Mouse (Mus musculus): ENCODE results near the gene Angel1.

Gene Angel1

DNA sequence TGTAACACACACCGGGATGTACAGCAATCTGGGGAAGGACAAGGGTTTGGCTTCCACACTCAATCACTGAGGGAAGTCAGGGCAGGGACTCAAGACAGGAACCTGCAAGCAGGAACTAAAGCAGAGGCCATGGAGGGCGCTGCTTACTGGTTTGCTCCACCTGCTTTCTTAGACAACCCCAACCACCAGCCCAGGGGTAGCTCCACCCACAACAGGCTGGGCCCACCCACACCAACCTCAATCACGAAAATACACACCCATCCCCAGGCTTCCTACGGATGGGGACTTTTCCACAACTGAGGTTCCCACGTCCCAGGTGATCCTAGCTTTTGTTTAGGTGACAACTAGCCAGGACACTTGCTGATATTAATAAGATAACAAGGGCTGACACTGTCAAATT is 20.4 kb downstream of the Angel1 start:
- in situ Hi-C loops (cut with MboI, MseI) = no loop called here

DNA sequence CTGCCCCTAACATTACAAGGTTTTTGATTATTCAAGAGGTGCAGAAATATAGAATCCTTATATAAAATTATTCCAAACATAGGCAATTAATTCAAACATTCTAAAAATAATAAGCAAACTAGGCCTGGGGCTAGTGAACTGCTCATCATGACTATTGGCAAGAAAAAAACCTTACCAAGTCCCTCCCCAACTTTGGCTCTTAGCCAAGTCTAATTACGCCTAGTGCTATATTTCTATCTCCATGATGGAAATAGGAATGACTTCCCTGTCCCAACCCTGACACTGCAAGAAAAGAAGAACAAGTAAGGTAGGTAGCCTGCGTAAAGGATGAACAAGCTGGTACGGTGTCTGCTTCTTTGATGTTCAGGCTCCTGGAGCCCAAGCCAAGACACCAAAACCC is 23.6 kb downstream of the Angel1 start:
- in situ Hi-C loops (cut with MboI, MseI) = no loop called here

DNA sequence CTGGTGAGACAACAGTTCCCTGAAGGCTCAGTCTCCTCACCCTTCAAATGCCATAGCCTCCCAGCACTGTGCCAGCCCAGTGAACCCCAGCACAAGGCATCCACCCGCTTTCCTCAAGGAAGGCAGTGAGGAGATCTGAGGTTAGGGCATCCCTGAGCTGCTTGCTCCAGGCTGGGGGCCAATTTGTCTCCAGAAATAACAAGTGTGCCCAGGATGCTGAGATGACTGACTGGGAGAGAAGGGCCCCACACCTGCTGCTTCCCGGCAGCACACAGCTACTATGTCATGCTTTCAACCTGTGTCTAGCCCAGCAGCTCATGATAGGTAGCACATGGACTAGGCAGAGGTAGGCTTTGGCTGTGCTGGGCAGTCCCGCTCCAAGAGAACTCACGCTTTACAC is 24.8 kb downstream of the Angel1 start:
- in situ Hi-C loops (cut with MboI, MseI) = no loop called here

DNA sequence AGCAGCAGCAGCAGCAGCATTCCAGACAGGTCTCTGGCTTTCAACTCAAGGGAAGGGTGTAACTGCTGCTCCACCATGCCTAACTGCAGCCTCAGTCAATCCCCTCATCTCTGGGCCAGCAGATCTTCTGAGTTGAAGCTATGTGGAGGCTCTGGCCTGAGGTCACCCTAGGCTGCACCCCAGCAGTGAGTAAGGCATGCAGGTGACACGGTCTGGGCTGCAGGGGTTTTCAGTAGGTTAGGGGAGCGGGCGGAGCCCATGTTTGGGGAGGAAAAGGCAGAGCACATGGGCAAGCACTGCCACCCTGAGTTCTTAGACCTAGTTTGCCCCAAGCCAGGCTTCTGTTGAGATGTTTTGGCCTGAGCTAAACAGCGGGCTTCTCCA is 25.3 kb downstream of the Angel1 start:
- in situ Hi-C loops (cut with MboI, MseI) = no loop called here

DNA sequence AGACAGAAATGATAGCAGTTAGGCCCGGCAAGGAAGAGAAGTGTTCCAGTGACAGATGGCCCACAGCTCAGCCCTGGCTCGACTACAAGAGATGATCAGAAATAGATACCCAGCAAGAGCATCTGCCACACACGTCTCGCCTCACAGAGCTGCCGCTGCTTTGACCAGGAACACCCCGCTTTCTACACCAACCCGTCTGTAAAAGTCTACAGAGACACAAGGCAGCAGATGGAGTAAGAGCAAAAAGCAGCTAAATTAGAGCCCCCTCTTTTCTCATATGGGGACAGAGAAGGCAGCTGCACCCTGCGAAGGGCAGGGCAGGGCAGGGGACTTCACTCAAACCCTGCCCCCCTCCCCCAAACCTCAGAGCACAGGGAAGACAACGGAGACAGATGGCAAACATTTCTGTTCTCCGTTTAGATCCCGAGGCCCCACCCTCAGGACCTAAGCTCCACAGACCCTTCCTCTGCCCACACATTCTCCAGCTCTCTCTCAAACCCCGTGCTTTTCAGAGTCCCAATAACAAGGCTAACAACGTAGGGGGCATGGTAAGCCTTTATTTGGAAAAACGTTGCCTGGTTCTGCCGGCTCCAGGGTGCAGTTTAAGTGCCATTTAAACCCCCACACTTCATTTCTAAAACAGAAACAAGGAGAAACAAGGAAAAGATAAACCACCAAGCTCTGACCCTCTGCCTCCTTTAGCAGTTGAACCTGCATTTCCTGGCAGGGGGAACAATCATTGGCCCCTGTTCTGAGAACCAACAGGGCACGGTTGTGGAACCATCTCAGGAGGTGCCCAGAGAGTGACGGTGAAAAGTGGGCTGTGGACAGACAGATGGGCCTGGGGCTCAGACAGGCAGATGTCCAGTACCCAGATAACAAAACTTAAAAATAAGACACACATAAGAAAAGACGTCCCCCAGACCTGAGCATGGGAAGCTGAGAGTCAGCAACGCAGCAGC is 26.0 kb downstream of the Angel1 start:
- in situ Hi-C loops (cut with MboI, MseI) = no loop called here

DNA sequence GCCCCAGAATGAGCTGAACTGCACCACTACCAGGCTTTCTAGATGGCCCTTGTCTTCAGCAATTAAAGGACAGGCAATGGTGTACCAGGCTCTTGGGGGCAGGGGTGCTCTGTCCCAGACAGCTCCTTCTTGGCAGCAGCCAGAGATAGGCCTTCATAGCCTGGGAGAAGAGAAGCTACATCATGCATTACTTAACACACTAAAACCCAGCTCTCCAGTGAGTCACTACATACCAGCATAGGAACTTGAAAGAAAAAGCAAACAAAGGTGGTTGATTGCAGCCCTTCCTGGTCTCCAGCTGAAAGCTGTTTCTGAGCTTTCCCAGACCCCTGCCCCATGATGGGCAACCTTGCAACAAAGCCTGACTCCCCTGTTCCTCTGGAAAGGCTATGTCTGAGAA is 27.7 kb downstream of the Angel1 start:
- in situ Hi-C loops (cut with MboI, MseI) = no loop called here

DNA sequence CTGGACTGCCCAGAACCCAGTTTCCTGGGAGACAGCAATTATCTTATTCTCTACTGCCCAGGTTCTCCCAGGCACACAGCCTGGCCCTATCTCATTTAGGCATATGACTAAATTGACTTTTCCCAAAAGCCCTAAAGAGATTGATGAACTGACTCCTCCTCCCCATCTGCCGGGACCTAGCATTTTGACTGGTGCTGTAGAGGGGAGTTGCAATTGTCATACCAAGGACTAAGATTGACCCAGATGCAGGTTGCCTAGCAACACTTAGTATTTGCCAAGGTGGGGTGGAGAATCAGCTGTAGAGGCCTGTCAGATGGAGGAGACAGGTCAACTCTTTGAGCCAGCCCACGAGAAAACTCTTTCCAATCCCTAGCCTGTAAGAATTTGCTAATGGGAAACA is 28.3 kb downstream of the Angel1 start:
- in situ Hi-C loops (cut with MboI, MseI) = no loop called here

DNA sequence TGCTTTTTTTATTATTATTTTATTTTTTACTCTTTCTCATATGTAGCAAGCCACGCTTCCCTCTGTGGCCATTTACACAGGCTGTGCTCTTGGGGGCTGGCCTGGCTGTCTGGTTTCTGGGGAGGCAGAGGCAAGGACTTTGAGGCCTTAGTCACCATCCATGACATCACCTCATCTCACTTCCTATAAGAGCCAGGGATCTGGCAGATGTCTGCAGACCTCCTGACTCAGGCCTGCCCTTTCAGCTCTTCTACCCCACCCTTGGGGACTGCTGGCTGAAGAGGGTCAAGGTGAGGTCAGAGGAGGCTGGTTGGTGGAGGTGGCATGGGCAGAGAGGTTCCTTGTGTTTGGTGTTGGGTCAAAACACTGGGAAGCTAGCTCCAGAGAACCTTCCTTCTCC is 31.8 kb downstream of the Angel1 start:
- in situ Hi-C loops (cut with MboI, MseI) = no loop called here

DNA sequence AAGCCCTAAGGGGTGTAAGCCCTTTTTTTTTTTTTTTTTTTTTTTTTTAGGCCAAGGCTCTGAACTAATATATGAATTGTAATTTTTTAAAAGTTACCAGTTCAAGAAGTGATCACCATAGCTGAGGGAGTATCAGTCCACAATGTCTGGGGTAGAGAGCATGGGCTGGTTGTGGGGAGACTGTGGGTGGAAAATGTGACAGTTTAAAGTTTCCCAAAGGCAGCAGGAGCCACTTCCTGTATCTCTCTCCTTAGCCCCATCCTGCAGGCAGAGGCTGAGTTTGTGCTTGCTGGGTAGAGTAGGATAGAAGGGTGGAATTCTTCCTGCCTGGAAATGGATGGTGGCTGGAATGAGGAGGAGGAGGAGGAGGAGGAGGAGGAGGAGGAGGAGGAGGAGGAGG is 32.9 kb downstream of the Angel1 start:
- in situ Hi-C loops (cut with MboI, MseI) = no loop called here

DNA sequence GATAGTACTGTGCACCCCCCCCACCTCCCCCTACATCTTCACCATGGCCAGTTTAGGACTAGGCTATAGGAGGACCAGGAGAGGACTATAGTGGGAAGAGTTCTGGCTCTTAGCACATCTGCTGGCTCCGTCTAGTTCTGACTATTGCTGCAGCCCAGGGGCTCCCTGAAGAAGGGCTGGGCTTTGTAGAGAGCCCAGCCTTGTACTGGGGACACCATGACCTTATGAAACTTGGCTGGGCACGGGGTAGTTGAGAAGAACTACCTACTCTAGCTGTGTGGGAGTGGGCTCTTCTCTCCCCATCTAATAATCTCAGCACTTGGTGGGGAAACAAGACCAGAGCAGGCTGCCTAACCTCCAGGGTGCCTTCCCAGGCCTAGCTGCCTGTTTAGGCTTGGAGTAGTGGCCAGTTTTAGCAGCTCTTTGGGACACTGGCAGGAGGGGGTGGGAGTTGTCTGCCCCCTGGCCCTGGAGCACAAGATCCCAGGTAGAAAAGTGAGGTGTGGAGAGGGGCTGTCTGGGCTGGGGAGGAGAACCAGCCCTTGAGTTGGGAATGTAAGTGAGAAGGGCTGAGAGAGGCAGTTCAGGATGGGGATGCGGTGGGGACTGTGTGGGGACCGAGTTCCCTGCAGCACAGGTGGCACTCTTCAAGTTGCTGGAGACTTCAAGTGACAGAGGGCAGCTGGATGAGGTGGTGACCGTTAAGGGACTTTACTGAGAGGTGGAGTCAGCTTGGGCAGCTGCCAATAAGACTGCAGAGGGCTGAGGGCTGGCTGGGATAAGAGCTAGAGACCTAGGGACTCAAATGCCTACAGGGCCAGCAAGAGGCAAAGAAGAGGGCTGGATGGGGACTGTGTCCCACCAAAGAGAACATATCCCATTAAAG is 33.5 kb downstream of the Angel1 start:
- in situ Hi-C loops (cut with MboI, MseI) = no loop called here

DNA sequence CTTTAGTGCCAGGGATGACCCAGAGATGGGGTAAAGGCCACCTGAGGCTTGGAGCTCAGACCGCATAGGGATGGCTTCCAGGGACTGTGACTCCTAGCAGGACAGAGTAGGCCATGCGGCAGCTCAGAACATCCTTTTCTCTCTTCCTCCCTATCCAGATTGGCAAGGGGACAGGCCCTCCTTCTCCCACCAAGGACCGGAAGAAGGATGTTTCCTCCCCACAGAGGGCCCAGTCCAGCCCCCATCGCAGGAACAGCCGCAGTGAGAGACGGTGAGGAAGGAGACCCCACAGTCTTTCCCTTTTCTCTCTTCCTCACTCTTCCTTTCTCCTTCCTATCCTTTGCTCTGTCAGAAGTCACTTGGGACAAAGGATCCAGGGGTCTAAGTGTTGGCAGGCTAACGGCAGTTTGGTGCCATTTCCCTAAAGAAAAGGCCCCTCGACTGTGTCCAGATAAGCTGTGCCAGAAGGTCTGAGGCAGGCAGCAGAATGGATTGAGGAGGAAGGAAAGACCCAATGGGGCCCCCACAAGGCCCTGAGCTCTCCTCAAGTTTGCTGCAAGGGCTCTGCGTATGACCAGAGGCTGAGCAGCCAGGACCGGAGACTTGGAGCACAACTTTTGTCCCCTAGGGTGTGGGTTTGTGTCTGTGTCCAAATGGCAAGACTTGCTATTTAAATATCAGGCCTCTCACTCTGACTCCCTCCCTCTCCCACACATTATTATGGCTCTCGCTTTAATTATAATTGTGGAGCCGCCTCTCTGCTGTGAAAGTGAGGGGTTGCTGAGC is 35.4 kb downstream of the Angel1 start:
- in situ Hi-C loops (cut with MboI, MseI) = no loop called here

DNA sequence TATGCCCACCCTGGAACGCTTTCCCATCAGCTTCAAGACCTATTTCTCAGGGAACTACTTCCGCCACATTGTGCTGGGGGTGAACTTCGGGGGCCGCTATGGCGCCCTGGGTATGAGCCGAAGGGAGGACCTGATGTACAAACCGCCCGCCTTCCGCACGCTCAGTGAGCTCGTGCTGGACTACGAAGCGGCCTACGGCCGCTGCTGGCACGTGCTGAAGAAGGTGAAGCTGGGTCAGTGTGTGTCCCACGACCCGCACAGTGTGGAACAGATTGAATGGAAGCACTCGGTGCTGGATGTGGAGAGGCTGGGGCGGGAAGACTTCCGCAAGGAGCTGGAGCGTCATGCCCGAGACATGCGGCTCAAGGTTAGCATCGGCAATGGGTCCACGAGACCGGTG is 37.3 kb downstream of the Angel1 start:
- in situ Hi-C loops (cut with MboI, MseI) = no loop called here

DNA sequence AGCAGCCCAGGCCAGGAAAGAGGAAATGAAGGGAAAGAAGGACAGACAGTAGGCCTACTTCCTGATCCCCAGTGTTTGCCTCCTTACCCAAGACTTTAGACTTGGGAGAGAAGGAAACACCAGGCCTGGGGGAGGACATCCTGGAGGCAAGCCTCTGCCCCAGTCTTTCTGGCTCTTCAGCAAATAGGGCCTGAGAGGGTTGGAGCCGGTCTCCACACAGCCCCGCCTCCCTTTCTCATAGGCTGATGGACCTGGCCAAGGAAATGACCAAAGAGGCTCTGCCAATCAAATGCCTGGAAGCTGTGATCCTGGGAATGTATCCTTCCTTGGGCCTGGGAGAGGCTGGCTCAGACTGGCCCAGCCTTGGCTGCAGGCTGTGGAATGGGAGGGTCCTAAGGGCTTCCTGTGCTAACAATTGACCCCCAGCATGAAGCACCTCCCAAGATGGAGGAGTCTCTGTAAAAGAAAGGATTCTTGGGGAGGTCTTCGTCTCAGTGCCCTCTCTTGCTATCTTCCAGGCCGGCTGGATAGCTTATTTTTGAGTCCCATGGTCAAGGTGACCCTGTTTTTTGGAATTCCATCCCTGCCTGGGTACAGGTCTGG is 38.2 kb downstream of the Angel1 start:
- in situ Hi-C loops (cut with MboI, MseI) = no loop called here

DNA sequence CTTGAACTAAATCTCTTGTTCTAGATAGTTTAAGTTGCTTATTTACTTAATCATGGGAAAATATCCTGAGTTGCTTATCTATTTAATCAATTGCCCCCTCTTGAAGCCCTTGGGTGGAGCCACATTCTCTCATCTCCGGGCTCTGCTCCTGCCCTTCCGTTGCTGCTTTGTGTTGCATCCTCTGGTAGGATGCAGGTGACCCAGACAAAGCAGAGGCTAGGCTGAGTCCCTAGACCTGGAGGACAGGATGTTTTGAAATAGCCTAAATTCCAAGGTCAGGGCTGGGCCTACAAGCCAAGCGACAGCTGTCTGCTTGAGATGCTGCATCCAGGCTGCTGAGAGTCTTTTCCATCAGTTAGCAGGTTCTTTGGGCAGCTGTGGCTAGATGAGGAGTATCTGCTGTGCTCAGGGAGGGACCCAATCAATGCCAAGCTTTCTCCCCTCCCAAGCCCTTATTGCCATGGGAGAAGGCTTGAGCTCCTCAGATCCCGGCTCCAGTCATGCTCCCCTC is 38.8 kb downstream of the Angel1 start:
- in situ Hi-C loops (cut with MboI, MseI) = no loop called here

DNA sequence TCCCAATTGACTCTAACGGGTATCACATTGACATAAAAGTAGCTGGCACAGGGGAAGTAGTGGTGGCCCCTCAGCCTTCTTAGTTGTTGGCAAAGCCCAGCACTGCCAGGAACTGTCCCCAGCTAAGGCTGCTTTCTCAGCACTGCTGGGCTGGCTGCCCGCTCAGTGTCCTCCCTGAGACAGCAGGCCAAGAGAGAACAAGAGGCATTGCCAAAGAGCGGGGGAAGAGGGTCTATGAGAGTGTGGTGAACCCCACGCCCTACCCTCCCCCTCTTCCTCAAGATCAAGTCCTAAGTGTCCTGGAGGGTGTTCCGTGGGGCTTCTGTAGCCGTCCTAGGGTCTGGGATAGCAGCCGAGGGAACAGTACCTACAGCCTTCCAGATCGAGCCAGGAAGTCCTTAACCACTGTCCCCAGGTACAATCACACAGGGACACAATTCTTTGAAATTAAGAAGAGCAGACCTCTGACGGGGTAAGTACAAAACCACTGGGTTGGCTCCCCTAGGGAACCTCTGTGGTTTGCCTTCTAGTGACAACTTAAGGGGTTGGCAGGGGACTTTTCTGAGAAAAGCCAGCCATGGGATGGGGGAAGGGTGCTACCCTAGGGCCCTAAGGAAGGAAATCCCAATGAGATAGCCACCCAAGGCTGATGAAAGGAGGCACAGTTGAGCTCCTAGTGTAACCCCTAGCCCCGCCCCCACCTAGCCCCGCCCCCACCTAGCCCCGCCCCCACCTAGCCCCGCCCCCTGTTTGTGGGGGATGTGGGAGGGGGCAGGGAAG is 39.5 kb downstream of the Angel1 start:
- in situ Hi-C loops (cut with MboI, MseI) = no loop called here

DNA sequence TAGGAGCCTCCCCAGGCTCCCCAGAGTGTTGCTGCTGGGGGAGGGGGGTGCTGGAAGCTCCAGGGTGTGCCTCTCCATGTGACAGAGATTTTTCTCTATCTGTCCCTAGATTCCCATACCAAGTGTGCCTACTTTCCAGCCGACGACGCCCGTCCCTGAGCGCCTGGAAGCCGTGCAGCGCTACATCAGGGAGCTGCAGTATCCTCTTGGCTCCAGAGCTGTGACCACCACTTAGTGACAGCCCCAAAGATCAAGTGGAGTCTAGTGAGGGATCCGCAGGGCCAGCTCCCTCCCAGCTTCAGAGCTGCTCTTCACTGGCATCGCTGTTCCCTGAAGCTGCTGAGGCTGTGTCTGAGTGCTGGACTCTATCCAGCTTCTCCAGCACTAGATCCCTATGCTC is 41.0 kb downstream of the Angel1 start:
- in situ Hi-C loops (cut with MboI, MseI) = no loop called here

DNA sequence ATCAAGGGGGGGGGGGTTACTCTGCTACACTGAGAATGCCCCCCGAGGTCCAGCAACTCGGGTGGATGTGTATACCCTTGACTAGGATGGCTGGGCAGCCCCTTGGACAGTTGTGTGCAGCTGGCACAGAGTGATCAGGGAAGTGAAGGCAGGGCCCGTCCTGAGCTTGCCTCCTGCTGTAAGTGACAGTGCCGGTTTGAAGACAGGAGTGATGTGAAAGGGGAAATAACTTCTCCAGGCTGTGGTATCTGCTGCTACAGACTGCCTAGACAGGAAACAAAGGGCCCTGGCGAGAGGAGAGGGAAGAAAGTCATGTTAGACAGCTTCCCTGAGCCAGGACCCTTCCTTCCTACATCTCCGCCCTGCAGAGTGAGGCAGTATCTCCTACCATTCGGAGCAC is 42.6 kb downstream of the Angel1 start:
- in situ Hi-C loops (cut with MboI, MseI) = no loop called here

DNA sequence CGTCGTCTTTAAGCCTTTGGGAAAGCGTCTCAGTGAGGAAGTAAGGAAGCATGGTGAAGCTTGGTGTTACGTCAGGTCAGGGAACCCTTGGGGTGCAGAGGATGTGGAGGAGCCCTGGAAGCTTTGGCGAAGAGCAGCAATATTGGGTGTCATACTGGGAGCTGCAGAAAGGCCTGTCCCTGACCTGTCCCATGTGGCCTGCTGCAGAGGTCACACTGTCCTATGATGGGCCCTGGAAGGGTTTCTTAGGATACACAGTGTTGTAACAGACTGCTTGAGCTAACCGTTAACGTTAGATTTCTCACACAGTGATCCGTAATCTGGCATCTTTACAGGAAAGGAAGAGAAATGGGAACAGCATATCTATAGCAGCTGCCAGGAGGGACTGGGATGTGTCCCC is 44.1 kb downstream of the Angel1 start:
- in situ Hi-C loops (cut with MboI, MseI) = no loop called here

DNA sequence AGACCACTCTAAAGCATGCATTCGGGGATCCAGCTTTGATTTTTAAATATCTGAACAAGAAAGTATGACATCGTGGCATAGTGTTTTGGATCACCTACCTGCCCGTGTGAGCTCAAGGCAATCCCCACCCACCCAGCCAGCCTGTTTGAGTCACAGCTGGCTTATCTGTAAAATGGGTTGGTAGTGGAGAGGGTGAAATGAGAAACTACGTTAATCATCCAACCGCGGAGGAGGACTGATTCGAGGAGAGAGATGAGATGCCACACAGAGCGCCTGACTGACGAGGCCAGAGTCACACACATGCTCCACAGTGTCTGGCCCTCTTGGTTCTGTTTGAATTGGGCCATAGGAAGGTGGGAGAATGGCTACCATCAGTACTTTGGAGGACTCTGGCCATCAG is 44.6 kb downstream of the Angel1 start:
- in situ Hi-C loops (cut with MboI, MseI) = no loop called here

DNA sequence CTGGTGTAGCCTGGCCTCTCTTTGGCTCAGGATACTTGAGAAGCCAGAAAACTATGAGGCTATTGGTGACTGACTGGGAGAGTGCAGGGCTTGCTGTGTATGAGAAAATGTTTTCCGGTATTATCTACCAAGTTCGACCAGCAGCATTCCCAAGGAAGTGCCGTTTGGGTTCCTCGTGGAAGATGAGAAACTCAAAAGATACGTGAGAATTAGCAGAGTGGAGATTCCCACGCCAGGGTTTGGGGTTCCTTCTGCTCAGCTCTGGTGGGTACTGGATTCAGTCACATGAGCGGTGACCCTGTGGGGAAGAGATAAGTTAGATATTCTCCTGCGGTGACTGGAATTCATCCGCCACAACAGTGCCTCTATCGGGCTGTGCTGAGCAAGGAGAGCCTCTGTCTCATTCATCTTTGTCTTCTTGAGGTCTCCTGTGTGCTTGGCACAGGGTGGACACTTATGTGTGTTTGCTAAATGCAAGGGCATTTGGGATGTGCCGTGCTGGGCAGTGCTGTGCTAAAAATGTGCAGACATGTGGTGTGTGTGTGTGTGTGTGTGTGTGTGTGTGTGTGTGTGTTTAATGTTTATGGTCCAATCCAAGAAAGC is 45.6 kb downstream of the Angel1 start:
- in situ Hi-C loops (cut with MboI, MseI) = no loop called here

Data from T-helper 17 cell (primary cell).